Mouse (Mus musculus): ENCODE measurements at regions not wholly inside any gene's neighbourhood (a gene's known extent, or its start where the extent isn't known, plus 50 kb on each side); places are given as distances from the start of the nearest gene placed in this dataset.

DNA sequence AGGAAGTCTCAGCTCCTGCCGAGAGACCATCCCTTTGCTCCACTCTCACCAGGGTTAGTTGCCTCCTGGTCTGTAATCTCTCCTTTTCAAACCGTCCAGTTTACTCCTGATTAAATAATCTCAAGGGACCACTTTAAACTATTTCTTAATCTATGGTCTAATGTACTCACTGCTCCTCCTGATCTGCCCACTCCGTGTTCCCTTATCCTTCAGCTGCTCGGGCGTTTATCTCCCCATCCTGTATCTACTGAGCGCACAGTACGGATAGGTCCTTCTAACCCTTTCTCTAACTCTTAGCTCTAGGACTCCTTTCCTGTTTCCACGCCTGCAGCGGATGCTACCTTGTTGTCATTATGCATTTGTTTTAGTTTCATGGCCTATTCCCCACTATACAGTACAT lies 67.1 kb upstream of the Picalm start:
- no peak overlapping the region for H3K27ac ChIP-seq (ENCODE audit: low read depth, low read length)
- no peak overlapping the region for H3K4me3 ChIP-seq (ENCODE audit: low read depth, low read length)
- 85% methylated on average over 9 of the region's 9 CpGs for WGBS
- ATAC-seq (ENCODE audit: low FRiP score), result no peak
- no peak for DNase-seq (ENCODE audit: low spot score)
- no peaks in the 10 kb centered on the region for H3K36me3 ChIP-seq (ENCODE audit: control insufficient read depth, insufficient read depth, low read length)
- no peaks in the 10 kb centered on the region for H3K27me3 ChIP-seq (ENCODE audit: control insufficient read depth, insufficient read depth, low read length)
- H3K4me1 ChIP-seq (replicated peaks; ENCODE audit: control insufficient read depth, insufficient read depth, low read length), result no peaks in the 10 kb centered on the region
- no peaks in the 10 kb centered on the region for H3K9me3 ChIP-seq (ENCODE audit: control insufficient read depth, low read length)
- H3K4me2 ChIP-seq (replicated peaks; ENCODE audit: low read depth, low read length), result no peak overlapping the region
- no peak overlapping the region for H3K9ac ChIP-seq (ENCODE audit: low read depth, low read length)

DNA sequence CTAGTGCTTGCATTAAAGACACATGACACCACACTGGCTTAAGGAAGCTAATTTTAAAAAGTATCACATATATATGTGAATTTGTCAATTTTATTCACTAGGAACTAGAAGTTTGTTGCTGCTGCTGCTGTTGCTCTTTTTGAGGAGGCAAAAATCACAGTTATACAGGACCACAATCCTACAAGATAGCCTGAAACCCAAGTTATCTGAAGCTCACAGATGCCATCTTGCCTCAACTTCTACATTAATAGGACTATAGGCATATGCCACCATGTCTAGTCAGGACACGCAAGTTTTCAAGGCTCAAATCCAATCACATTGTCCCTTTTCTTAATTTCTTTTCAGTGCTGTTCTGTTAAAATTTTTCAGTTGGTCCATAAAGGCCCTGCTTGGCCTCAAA lies 65.8 kb upstream of the Picalm start:
- 91% methylated on average over 1 of the region's 1 CpGs for WGBS
- no peak overlapping the region for H3K27ac ChIP-seq (ENCODE audit: low read depth, low read length)
- H3K36me3 ChIP-seq (ENCODE audit: control insufficient read depth, insufficient read depth, low read length), result no peaks in the 10 kb centered on the region
- H3K27me3 ChIP-seq (ENCODE audit: control insufficient read depth, insufficient read depth, low read length), result no peaks in the 10 kb centered on the region
- no peak overlapping the region for H3K9ac ChIP-seq (ENCODE audit: low read depth, low read length)
- no peaks in the 10 kb centered on the region for H3K4me1 ChIP-seq (replicated peaks; ENCODE audit: control insufficient read depth, insufficient read depth, low read length)
- H3K9me3 ChIP-seq (ENCODE audit: control insufficient read depth, low read length), result no peaks in the 10 kb centered on the region
- DNase-seq (ENCODE audit: low spot score), result no peak
- H3K4me2 ChIP-seq (replicated peaks; ENCODE audit: low read depth, low read length), result no peak overlapping the region
- H3K4me3 ChIP-seq (ENCODE audit: low read depth, low read length), result no peak overlapping the region
- ATAC-seq (ENCODE audit: low FRiP score), result no peak

DNA sequence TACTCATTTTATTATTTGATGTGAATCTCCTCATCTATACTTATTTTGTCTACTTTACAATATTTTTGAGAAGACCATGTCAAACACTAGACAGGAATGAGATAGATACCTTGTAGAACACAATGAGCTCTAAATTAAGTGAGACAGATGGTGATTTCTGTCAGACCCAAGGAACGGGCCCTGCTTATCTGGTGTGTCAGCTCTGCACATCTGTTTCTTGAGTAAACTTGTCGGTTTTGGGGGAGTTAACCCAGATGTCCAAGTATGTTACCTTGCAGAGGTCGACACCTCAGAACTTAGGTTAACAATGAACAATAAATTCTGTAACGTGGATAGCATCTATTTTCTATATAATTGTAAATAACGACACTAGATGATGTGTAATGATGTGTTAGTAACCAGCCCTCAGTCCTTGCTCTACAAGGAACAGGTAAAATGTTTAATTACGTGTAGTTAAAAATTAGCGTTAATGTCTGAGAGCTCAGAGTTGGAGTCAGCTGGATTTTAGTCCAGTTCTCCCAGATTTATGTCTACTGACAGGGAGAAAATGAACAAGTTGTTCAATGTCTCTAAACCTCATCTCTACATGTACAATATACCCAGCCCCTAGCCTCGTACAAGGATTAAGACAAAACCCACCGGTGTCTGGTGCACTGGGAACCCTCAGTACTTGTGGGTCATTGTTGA lies 64.6 kb upstream of the Picalm start:
- Histone ChIP-seq H3K4me2 (replicated peaks; ENCODE audit: low read depth, low read length) (no peak overlapping the region), H3K4me3 (ENCODE audit: low read depth, low read length) (no peak overlapping the region), H3K36me3 (ENCODE audit: control insufficient read depth, insufficient read depth, low read length) (no peaks in the 10 kb centered on the region), H3K27me3 (ENCODE audit: control insufficient read depth, insufficient read depth, low read length) (no peaks in the 10 kb centered on the region), H3K9me3 (ENCODE audit: control insufficient read depth, low read length) (no peaks in the 10 kb centered on the region), H3K9ac (ENCODE audit: low read depth, low read length) (no peak overlapping the region), H3K4me1 (replicated peaks; ENCODE audit: control insufficient read depth, insufficient read depth, low read length) (no peaks in the 10 kb centered on the region), H3K27ac (ENCODE audit: low read depth, low read length) (no peak overlapping the region)
- 85% methylated on average over 9 of the region's 9 CpGs for WGBS
- ATAC-seq (ENCODE audit: low FRiP score) (no peak), DNase-seq (ENCODE audit: low spot score) (no peak)

DNA sequence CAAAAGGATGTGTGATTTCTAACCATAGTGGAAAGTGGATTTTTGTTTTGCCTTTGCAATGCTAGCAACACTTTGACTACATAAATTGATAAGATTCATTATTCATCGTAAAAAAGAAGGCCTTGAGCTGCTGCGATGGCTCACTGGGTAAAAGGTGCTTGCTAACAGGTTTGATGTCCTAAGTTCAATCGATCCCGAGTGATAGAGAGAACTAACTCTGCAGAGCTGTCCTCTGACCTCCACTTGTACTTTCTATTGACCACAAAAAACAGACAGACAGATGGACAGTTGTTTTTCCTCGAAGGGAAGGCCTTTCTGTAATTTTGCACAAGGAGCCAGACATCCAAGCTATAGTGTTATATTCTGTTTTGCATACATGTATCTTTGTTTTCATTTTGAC lies 63.7 kb upstream of the Picalm start:
- Histone ChIP-seq H3K9ac (ENCODE audit: low read depth, low read length) (no peak overlapping the region), H3K27ac (ENCODE audit: low read depth, low read length) (no peak overlapping the region), H3K36me3 (ENCODE audit: control insufficient read depth, insufficient read depth, low read length) (no peaks in the 10 kb centered on the region), H3K4me2 (replicated peaks; ENCODE audit: low read depth, low read length) (no peak overlapping the region), H3K27me3 (ENCODE audit: control insufficient read depth, insufficient read depth, low read length) (no peaks in the 10 kb centered on the region), H3K4me3 (ENCODE audit: low read depth, low read length) (no peak overlapping the region), H3K4me1 (replicated peaks; ENCODE audit: control insufficient read depth, insufficient read depth, low read length) (no peaks in the 10 kb centered on the region), H3K9me3 (ENCODE audit: control insufficient read depth, low read length) (no peaks in the 10 kb centered on the region)
- DNase-seq (ENCODE audit: low spot score) (no peak), ATAC-seq (ENCODE audit: low FRiP score) (no peak)
- WGBS, result 88% methylated on average over 5 of the region's 5 CpGs

DNA sequence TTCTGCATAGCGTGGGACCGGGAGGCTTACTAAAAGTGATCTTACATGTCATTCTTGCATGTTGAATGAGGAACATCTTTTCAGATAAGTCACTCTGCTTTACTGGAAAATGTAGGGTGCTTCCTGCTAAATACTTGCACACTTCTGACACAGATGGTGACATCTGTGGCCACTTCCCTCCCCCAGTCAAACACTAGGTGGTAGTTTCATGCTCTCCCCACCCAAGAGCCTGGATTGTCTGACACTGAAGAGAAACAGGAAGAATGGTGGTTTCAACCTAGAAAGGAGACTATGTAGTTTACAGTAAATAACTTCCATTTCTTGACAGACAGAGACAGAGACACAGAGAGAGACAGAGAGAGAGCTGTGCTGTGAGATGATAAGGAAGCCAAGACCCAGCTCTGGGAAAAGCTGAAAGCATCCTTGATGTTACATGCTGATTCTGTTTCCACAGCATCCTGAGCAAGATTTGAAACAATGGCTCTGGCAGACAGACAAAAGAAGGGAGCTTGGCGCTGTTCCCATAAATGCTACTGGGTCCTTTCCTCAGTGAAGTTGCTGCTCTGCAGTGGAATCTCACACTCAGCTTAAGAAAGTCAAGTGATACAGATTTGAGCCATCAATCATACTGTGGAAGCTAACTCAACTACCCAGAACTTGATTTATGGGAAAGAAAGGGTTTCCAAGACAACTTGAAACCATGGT lies 61.9 kb upstream of the Picalm start:
- DNase-seq (ENCODE audit: low spot score), result no peak
- WGBS, result 88% methylated on average over 3 of the region's 3 CpGs

DNA sequence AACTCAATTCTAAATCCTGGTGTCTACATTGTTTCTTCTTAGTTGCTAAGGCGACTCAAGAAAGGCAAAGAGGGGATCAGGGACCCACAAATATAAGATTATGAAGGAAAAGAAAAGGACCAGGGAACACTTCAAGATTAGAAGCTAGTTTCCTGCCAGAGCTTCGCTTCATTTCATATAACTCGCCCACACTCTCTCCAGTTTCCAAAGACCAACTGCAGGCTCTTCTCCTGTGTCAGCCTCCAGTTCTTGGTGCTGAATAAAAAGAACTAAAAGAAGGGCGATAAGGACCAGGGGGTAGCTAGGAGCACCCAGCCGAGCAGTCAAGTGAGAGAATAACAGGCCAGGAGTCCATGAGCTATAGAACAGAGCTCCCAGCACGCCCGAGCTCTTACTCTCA lies 59.7 kb upstream of the Picalm start:
- no peaks in the 10 kb centered on the region for H3K36me3 ChIP-seq (ENCODE audit: control insufficient read depth, insufficient read depth, low read length)
- ATAC-seq (ENCODE audit: low FRiP score) (no peak), DNase-seq (ENCODE audit: low spot score) (no peak)
- no peak overlapping the region for H3K9ac ChIP-seq (ENCODE audit: low read depth, low read length)
- no peaks in the 10 kb centered on the region for H3K9me3 ChIP-seq (ENCODE audit: control insufficient read depth, low read length)
- no peak overlapping the region for H3K4me2 ChIP-seq (replicated peaks; ENCODE audit: low read depth, low read length)
- H3K27ac ChIP-seq (ENCODE audit: low read depth, low read length), result no peak overlapping the region
- 74% methylated on average over 7 of the region's 7 CpGs for WGBS
- no peaks in the 10 kb centered on the region for H3K27me3 ChIP-seq (ENCODE audit: control insufficient read depth, insufficient read depth, low read length)
- no peaks in the 10 kb centered on the region for H3K4me1 ChIP-seq (replicated peaks; ENCODE audit: control insufficient read depth, insufficient read depth, low read length)
- H3K4me3 ChIP-seq (ENCODE audit: low read depth, low read length), result no peak overlapping the region

More for the DNA sequence above, 61.9 kb upstream of the Picalm start:
- H3K4me2 ChIP-seq (replicated peaks; ENCODE audit: low read depth, low read length), result no peak overlapping the region
- no peaks in the 10 kb centered on the region for H3K36me3 ChIP-seq (ENCODE audit: control insufficient read depth, insufficient read depth, low read length)
- H3K4me3 ChIP-seq (ENCODE audit: low read depth, low read length), result no peak overlapping the region
- no peak for ATAC-seq (ENCODE audit: low FRiP score)
- no peak overlapping the region for H3K9ac ChIP-seq (ENCODE audit: low read depth, low read length)
- no peaks in the 10 kb centered on the region for H3K9me3 ChIP-seq (ENCODE audit: control insufficient read depth, low read length)
- no peaks in the 10 kb centered on the region for H3K27me3 ChIP-seq (ENCODE audit: control insufficient read depth, insufficient read depth, low read length)
- no peak overlapping the region for H3K27ac ChIP-seq (ENCODE audit: low read depth, low read length)
- H3K4me1 ChIP-seq (replicated peaks; ENCODE audit: control insufficient read depth, insufficient read depth, low read length), result no peaks in the 10 kb centered on the region

DNA sequence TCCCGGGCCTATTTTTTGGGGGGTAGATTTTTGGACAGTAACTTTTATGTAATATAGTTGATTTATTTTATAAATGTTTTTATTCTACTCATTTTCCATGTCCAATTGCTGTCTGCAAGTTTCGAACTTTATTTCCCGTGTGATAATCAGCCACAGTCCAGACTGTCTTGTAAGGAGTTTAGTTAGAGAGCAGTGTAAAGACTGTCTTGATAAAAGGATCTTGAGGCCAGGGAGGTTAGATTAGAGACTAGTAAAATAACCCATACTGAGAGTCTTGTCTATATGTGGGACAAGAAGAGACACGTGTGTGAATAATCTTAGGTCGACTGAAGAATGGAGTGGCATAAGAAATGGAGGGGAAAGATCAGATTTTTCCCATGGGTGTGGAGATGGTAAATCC lies 56.1 kb upstream of the Picalm start:
- DNase-seq (ENCODE audit: low spot score), result no peak
- no peaks in the 10 kb centered on the region for H3K36me3 ChIP-seq (ENCODE audit: control insufficient read depth, insufficient read depth, low read length)
- ATAC-seq (ENCODE audit: low FRiP score), result no peak
- H3K9me3 ChIP-seq (ENCODE audit: control insufficient read depth, low read length), result no peaks in the 10 kb centered on the region
- WGBS, result 89% methylated on average over 5 of the region's 5 CpGs
- no peak overlapping the region for H3K27ac ChIP-seq (ENCODE audit: low read depth, low read length)
- no peaks in the 10 kb centered on the region for H3K27me3 ChIP-seq (ENCODE audit: control insufficient read depth, insufficient read depth, low read length)
- no peak overlapping the region for H3K4me2 ChIP-seq (replicated peaks; ENCODE audit: low read depth, low read length)
- no peaks in the 10 kb centered on the region for H3K4me1 ChIP-seq (replicated peaks; ENCODE audit: control insufficient read depth, insufficient read depth, low read length)
- H3K9ac ChIP-seq (ENCODE audit: low read depth, low read length), result no peak overlapping the region
- H3K4me3 ChIP-seq (ENCODE audit: low read depth, low read length), result no peak overlapping the region

DNA sequence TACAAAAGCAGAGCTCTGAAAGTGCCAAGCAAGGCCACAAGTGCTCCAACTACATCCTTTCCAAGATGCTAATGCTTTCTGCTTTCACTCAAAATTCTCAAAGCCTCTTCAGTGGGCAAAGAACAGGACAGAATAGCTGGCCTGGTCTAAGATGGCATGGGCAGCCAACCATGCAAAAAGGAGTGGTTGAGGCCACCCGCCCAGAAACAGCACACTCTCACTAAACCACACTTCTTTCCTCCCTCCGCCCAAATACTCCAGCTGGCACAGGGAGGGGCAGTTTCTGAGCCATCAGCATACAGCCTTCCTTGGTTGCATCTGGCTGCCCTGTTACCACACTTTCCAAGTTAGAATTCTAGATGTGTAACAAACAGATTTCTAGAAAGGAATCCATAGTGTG lies 55.4 kb upstream of the Picalm start:
- H3K27ac ChIP-seq (ENCODE audit: low read depth, low read length), result no peak overlapping the region
- WGBS, result 88% methylated on average over 2 of the region's 2 CpGs
- no peaks in the 10 kb centered on the region for H3K36me3 ChIP-seq (ENCODE audit: control insufficient read depth, insufficient read depth, low read length)
- no peaks in the 10 kb centered on the region for H3K4me1 ChIP-seq (replicated peaks; ENCODE audit: control insufficient read depth, insufficient read depth, low read length)
- ATAC-seq (ENCODE audit: low FRiP score) (no peak), DNase-seq (ENCODE audit: low spot score) (no peak)
- H3K9ac ChIP-seq (ENCODE audit: low read depth, low read length), result no peak overlapping the region
- no peaks in the 10 kb centered on the region for H3K27me3 ChIP-seq (ENCODE audit: control insufficient read depth, insufficient read depth, low read length)
- H3K9me3 ChIP-seq (ENCODE audit: control insufficient read depth, low read length), result no peaks in the 10 kb centered on the region
- no peak overlapping the region for H3K4me3 ChIP-seq (ENCODE audit: low read depth, low read length)
- H3K4me2 ChIP-seq (replicated peaks; ENCODE audit: low read depth, low read length), result no peak overlapping the region

DNA sequence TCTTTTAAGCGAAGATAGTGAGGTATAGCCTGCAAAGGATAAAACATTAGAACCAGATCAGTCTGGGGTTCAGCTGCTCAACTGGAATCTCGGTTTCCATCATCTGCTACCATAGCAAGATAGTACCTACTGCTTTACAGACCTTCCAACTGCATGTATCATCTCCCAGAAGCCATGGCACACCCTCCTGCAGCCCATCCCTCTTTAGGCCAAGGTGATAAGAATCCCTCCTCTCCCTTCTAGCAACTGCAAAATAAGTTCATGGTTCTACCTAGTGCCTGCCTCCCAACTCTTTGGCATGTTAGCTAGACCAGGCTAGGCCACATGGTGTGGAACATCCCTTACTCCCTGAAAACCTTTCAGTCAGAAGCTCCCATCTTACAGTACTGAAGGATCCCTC lies 52.4 kb upstream of the Picalm start:
- no peak overlapping the region for H3K4me3 ChIP-seq (ENCODE audit: low read depth, low read length)
- no peaks in the 10 kb centered on the region for H3K9me3 ChIP-seq (ENCODE audit: control insufficient read depth, low read length)
- no peaks in the 10 kb centered on the region for H3K27me3 ChIP-seq (ENCODE audit: control insufficient read depth, insufficient read depth, low read length)
- WGBS, result 80% methylated on average over 2 of the region's 2 CpGs
- no peak overlapping the region for H3K4me2 ChIP-seq (replicated peaks; ENCODE audit: low read depth, low read length)
- no peaks in the 10 kb centered on the region for H3K4me1 ChIP-seq (replicated peaks; ENCODE audit: control insufficient read depth, insufficient read depth, low read length)
- no peak overlapping the region for H3K9ac ChIP-seq (ENCODE audit: low read depth, low read length)
- no peak for ATAC-seq (ENCODE audit: low FRiP score)
- H3K36me3 ChIP-seq (ENCODE audit: control insufficient read depth, insufficient read depth, low read length), result no peaks in the 10 kb centered on the region
- no peak for DNase-seq (ENCODE audit: low spot score)
- H3K27ac ChIP-seq (ENCODE audit: low read depth, low read length), result no peak overlapping the region
